Mouse (Mus musculus) heart, postnatal 25 days (tissue): ENCODE results near the gene Cdc42se1. TPM values are rescaled to one million over a fixed set of nuclear protein-coding genes. Genes with fewer than 3 reads are reported as not detected.
A peak's percentile ranks its signal among the peaks of the same experiment; 100 is the strongest.
"Not testable (repeated sequence)": the region's sequence is repeated elsewhere in the genome, so short reads cannot be mapped to it uniquely, and the experiment has no call there.

ENCODE experiments used
- DNase-seq: peaks from one replicate; pipeline ENCODE4 v3.0.0; 2022; ENCODE audit warnings: low spot score
- intact Hi-C: fragments of 180-260 bp; cut with DNase I; formaldehyde crosslinking; loops from one replicate; pipeline ENCODE4 v1.15.1; 2025
- total RNA-seq, 2 experiments: library from RNA; stranded (reverse); gene quantifications; 2 replicates each; pipeline ENCODE4 v1.2.3; 2021

The Cdc42se1 gene
- 10 to 100 TPM; 19.9 to 26.0 TPM for total RNA-seq

DNA sequence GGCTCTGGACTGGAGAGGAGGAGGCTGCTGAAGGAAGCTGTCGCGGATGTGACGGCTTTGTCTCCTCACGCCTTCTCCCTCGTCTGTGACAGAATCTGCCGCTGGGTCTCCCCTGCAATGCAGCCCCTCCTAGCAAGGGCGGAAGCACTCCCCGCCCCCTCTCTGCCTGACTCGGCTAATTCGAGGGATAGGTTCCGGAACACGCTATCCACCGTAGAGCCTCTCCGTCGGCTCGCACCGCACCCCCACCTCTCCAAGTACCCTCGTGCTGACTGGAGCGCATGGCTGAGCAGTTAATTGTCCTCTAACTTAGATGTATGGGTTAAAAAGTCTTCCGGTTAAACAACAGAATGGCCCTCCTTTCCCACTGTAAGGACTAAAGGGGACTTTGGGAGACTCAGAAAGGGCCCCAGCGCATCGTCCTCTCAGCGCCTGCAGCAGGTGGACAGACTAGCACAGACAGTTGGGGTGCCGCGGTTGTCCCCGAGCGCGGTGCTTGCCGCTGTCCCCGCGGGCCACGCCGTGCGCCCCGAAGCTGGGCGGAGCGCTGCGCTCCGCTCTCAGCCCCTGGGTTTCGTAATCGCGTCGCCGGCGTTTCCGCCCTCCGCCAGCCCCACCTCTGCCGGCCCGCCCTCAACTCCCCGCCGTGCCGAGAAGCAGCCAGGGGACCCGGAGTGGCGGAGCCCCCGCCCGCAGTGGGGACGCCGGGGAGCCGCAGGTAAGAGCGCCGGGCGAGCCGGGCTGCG is at the start of gene Cdc42se1:
Cdc42se1 (plus strand) TSS at position 585 of the 746 bp plus-strand sequence.
- peak; percentile 83 for DNase-seq
- intact Hi-C loops: loop anchor here (1.0 kb wide), 1 partner anchor 11 kb away; the partner anchor contains the start of gene Gabpb2

- intact Hi-C loops: no loop called here
- no peak for DNase-seq
Observed at GRCm38 (mm10) chr3:95178948-95179347, 49.6 kb upstream of the Cdc42se1 start.

DNA sequence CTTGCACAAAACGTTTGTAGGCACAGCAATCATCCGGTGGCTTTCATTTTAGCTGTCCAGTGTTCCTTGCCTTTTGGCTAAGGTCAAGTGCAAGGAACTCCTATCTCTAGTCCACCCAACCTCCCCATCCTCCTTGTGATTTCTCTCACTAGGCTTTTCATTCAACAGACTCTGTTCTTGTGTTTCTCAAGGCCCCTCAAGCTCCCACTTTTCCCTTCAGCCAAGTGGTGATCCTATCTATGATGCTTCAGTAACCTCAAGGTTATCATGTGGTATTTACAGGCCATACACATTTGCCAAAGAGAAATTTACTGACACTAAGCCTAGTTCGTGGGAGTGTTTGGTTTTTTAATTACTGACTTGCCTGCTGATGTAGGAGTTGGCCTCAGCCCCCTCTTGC is 48.6 kb upstream of the Cdc42se1 start:
- intact Hi-C loops: no loop called here
- DNase-seq: no peak

- DNase-seq: no peak
- intact Hi-C loops: no loop called here
Observed at GRCm38 (mm10) chr3:95181841-95182240, 46.7 kb upstream of the Cdc42se1 start.

- no peak for DNase-seq
- intact Hi-C loops: no loop called here
Observed at GRCm38 (mm10) chr3:95184796-95185577, 43.5 kb upstream of the Cdc42se1 start.

DNA sequence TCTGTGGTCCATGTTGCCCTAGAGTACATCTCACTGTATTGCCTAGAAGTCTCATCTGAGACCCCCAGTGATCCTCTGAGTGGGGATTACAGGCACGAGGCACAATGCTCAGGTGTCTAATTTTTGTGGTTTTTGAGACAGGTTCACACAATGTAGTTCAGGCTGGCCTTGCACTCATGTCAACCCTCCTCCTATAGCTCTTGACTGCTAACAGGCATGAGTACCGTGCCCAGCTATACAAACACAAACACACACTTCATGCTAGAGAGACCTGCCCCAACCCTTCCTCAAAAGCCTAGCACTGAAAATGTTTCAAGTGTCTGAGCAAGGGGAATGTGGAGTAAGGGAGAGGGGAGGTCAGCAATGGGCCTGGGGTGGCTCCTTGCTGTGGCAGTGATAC is 42.4 kb upstream of the Cdc42se1 start:
- no peak for DNase-seq
- intact Hi-C loops: no loop called here

DNA sequence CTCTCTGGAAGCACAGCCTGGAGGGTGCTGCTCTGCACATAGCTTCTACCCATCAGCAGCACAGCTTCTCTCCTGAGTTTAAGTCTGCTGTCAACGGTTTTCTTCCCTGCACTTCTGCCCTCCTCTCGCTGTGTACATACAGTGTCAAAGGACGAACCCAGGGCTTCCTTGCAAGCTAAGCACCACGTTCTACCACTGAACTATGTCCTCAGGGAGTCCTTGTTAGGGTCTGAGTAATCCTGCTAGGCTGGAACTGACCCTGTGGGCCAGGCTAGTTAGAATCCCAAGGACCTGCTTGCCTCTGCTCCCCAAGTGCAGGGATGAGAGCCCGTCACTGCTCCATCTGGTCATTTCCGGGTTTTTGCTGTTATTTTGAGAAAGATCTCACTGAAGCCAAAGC is 41.6 kb upstream of the Cdc42se1 start:
- intact Hi-C loops: no loop called here
- no peak for DNase-seq

DNA sequence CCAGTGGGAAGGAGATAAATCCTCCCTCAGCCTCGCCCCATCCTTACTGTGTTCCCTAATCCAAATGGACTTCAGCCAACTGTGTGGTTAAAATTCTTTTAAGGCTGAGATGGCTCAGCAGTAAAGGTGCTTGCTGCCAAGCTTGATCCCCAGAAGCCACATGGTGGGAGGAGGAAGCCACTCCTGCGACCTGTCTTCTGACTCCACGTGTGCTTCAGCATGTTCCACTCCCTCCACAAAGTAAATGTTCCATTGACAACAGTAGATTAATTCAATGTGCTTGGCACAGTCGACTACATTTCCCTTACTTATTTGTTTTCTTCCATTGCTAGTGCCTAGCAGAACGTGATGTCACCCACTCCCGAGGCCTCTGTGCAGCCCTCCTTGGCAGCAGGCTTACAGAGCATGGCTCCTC is 33.8 kb upstream of the Cdc42se1 start:
- no peak for DNase-seq
- intact Hi-C loops: no loop called here

DNA sequence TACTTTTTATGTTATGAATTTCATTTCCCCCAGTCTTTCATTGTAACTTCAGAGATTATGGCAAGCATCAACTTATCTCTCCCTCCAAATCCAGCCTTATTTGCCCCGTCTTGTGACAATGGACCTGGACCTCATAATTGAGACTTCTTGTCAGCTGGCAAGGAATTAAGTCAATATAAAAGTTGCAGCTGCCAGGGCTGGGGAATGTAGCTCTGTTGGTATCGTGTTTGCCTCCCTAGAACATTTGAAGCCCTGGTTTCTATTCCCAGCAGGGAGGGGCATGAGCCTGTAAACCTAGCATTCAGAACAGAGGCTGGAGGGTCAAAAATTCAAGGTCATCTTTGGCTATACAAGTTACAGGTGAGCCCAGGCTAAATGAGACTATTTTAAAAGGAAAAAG is 32.8 kb upstream of the Cdc42se1 start:
- no peak for DNase-seq
- intact Hi-C loops: no loop called here

DNA sequence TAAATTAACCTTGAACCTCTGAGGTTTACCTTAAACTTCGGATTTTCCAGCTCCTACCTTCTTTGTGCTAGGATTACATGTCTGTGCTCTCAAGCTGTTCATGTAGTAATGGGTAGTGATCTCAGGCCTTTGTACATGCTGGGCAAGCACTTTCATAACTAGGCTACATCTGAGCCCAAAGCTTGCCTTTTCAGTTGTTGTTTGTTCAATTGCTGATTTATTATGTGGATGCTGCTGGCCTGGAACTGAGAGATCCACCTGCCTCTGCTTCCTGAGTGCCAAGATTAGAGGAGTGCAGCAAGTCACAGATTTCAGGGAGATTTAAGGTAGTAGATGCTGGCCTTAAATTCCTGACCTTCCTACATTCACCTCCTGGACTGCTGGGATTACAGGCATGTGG is 29.4 kb upstream of the Cdc42se1 start:
- DNase-seq: no peak
- intact Hi-C loops: no loop called here

DNA sequence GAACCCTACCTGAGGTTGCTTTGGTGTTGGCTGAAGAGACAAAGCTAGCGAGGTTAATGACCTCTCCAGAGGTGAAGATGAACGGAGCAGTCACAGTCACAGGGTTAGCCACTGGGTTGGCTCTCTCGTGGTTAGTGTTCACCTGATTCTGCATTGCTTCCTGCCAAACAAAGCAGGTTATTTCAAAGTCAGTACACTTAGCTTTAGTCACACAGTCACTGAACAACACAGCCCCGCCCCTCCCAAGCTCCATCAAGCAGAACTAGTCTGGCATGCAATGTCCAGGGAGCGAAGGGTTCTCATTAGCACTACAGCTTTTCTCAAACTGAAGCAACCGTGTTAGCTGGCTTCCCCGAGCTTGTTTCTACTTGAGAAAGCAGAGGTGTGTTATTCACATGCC is 28.4 kb upstream of the Cdc42se1 start:
- intact Hi-C loops: no loop called here
- DNase-seq: no peak

- DNase-seq: no peak
- intact Hi-C loops: no loop called here
Observed at GRCm38 (mm10) chr3:95200562-95200961, 28.0 kb upstream of the Cdc42se1 start.

- DNase-seq: no peak
- intact Hi-C loops: no loop called here
Observed at GRCm38 (mm10) chr3:95203880-95204279, 24.7 kb upstream of the Cdc42se1 start.

DNA sequence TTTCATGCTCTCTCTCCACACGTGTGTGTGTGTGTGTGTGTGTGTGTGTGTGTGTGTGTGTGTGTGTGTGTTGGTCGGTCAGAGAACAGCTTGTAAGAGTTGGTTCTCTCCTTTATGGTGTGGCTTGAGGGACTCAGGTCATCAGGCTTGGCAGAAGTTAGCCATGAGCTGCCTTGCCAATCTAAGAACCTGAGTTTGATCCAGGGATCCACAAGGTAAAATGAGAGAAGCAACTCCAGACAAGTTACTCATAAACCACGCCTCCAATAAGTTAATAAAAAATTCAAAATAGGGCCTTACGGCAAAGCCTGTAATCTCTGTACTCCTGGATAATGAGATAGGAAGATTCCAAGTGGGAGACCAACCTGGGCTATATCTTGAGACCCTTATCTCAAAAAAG is 20.2 kb upstream of the Cdc42se1 start:
- intact Hi-C loops: no loop called here
- DNase-seq: no peak

GRCm38 (mm10) chr3:95210585-95210984 is 17.9 kb upstream of the Cdc42se1 start:
- intact Hi-C loops: no loop called here
- no peak for DNase-seq

GRCm38 (mm10) chr3:95212889-95213608 is 15.5 kb upstream of the Cdc42se1 start:
- intact Hi-C loops, DNase-seq: not testable (repeated sequence)

DNA sequence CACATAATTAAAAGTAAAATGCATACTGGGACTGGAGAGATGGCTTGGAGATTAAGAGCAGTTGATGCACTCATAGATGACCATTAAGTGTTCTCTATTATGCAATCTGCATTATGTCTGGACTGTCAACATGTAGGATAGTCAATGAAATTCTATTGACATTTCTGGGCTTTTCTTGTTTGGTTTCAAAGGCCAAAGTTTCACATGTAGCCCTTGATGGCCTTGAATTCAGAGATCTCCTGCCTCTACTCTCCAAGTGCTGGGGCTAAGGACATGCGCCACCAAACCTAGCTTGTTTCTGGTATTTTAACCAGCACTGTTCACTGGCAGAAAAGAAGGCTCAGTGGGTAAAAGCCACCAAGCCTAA is 14.9 kb upstream of the Cdc42se1 start:
- intact Hi-C loops: no loop called here
- DNase-seq: no peak

GRCm38 (mm10) chr3:95216655-95217254 is 11.8 kb upstream of the Cdc42se1 start:
- no peak for DNase-seq
- intact Hi-C loops: loop anchor here (1.0 to 5.0 kb wide), 4 partner anchors 12 to 74 kb away; partner anchors contain the start of genes Cdc42se1, Mindy1 and Tnfaip8l2

GRCm38 (mm10) chr3:95217255-95218134 is 11.0 kb upstream of the Cdc42se1 start, which contains the start of gene Gabpb2:
Gene Gabpb2 (minus strand): TSS chr3:95217916.
- DNase-seq: peak; percentile 91
- intact Hi-C loops: loop anchor here (1.0 to 5.0 kb wide), 4 partner anchors 11 to 75 kb away; partner anchors contain the start of genes Cdc42se1, Mindy1 and Tnfaip8l2
